Mouse (Mus musculus): Measurements from ENCODE around the gene Ddx4. TPM values are rescaled to one million over a fixed set of nuclear protein-coding genes. Genes with fewer than 3 reads are reported as not detected.
A peak's percentile ranks its signal among the peaks of the same experiment; 100 is the strongest.
"Not testable (repeated sequence)": the region's sequence is repeated elsewhere in the genome, so short reads cannot be mapped to it uniquely, and the experiment has no call there.

The Ddx4 gene
- total RNA-seq, 2 experiments from 2014 or later: 0.15 TPM; not detected in 1

GRCm38 (mm10) chr13:112642897-112643296 lies 9.4 kb downstream of the Ddx4 start:
- intact Hi-C loops (cut with DNase I): no loop called here

GRCm38 (mm10) chr13:112639111-112639510 lies 13.2 kb downstream of the Ddx4 start:
- peak; percentile 15 to 34 for DNase-seq

More at GRCm38 (mm10) chr13:112642897-112643296, 9.4 kb downstream of the Ddx4 start:
- no peak for DNase-seq

GRCm38 (mm10) chr13:112636498-112636897 lies 15.8 kb downstream of the Ddx4 start:
- no peak for DNase-seq
- intact Hi-C loops (cut with DNase I): no loop called here

More at GRCm38 (mm10) chr13:112639111-112639510, 13.2 kb downstream of the Ddx4 start:
- intact Hi-C loops (cut with DNase I): no loop called here

- no peak for DNase-seq
- intact Hi-C loops (cut with DNase I): no loop called here
These were observed 17.0 kb downstream of the Ddx4 start for GRCm38 (mm10) chr13:112635174-112635837.

- no peak for DNase-seq
- intact Hi-C loops (cut with DNase I): no loop called here
These were observed 26.7 kb downstream of the Ddx4 start for GRCm38 (mm10) chr13:112625566-112625965.

GRCm38 (mm10) chr13:112624622-112625021 lies 27.7 kb downstream of the Ddx4 start:
- no peak for DNase-seq
- intact Hi-C loops (cut with DNase I): no loop called here

GRCm38 (mm10) chr13:112623656-112624055 lies 28.6 kb downstream of the Ddx4 start:
- no peak for DNase-seq
- intact Hi-C loops (cut with DNase I): no loop called here

- DNase-seq: no peak
- intact Hi-C loops (cut with DNase I): no loop called here
These were observed 30.7 kb downstream of the Ddx4 start for GRCm38 (mm10) chr13:112621592-112621991.

- DNase-seq: no peak
- intact Hi-C loops (cut with DNase I): no loop called here
These were observed 43.7 kb downstream of the Ddx4 start for GRCm38 (mm10) chr13:112608606-112609005.

- intact Hi-C loops (cut with DNase I): no loop called here
- no peak for DNase-seq
These were observed 47.9 kb downstream of the Ddx4 start for GRCm38 (mm10) chr13:112604411-112604810.

GRCm38 (mm10) chr13:112603839-112604238 lies 48.4 kb downstream of the Ddx4 start:
- no peak for DNase-seq
- intact Hi-C loops (cut with DNase I): no loop called here

GRCm38 (mm10) chr13:112602607-112603006 lies 49.7 kb downstream of the Ddx4 start:
- DNase-seq: no peak
- intact Hi-C loops (cut with DNase I): no loop called here

GRCm38 (mm10) chr13:112594260-112594659 lies 58.0 kb downstream of the Ddx4 start, which contains the start of gene Il31ra:
Gene Il31ra (minus strand): TSS chr13:112594360.
- intact Hi-C loops (cut with DNase I): not testable (repeated sequence)

GRCm38 (mm10) chr13:112590254-112590653 lies 62.0 kb downstream of the Ddx4 start:
- intact Hi-C loops (cut with DNase I): no loop called here
- no peak for DNase-seq

More at GRCm38 (mm10) chr13:112594260-112594659, 58.0 kb downstream of the Ddx4 start, which contains the start of gene Il31ra:
- not testable (repeated sequence) for DNase-seq

GRCm38 (mm10) chr13:112589625-112590024 lies 62.6 kb downstream of the Ddx4 start:
- DNase-seq: no peak
- intact Hi-C loops (cut with DNase I): no loop called here

- intact Hi-C loops (cut with DNase I): no loop called here
- DNase-seq: no peak
These were observed 67.6 kb downstream of the Ddx4 start for GRCm38 (mm10) chr13:112584556-112585237.

- intact Hi-C loops (cut with DNase I): no loop called here
These were observed 70.0 kb downstream of the Ddx4 start for GRCm38 (mm10) chr13:112582291-112582690.

GRCm38 (mm10) chr13:112581796-112582195 lies 70.5 kb downstream of the Ddx4 start:
- intact Hi-C loops (cut with DNase I): no loop called here
- DNase-seq: no peak

More at GRCm38 (mm10) chr13:112582291-112582690, 70.0 kb downstream of the Ddx4 start:
- no peak for DNase-seq

- intact Hi-C loops (cut with DNase I): no loop called here
- DNase-seq: no peak
These were observed 71.5 kb downstream of the Ddx4 start for GRCm38 (mm10) chr13:112580590-112581320.

- intact Hi-C loops (cut with DNase I): not testable (repeated sequence)
- DNase-seq: peak; percentile 100
These were observed 74.2 kb downstream of the Ddx4 start for GRCm38 (mm10) chr13:112578041-112578440.

GRCm38 (mm10) chr13:112573800-112574199 lies 78.5 kb downstream of the Ddx4 start:
- intact Hi-C loops (cut with DNase I): no loop called here
- no peak for DNase-seq

Measured in heart, postnatal 14 days (tissue).